Mouse (Mus musculus): ENCODE measurements around the gene Rasgef1b. TPM values are rescaled to one million over a fixed set of nuclear protein-coding genes. Genes with fewer than 3 reads are reported as not detected.

The Rasgef1b gene
- total and polyA plus RNA-seq, 3 experiments, result 0.17 to 0.26 (median 0.21) TPM

GRCm38 (mm10) chr5:99251379-99252202 lies 477.3 kb downstream of the Rasgef1b start:
- in situ Hi-C loops (cut with MboI; ENCODE audit: low pct_ligation_motif_present, low pct_unique_long_range_greater_than_20kb, low sequenced_read_pairs), result no loop called here
- dilution Hi-C loops (cut with MboI; ENCODE audit: extremely low pct_ligation_motif_present, extremely low pct_unique_long_range_greater_than_20kb, low sequenced_read_pairs), result no loop called here
- no peak for DNase-seq (ENCODE audit: extremely low read depth)

DNA sequence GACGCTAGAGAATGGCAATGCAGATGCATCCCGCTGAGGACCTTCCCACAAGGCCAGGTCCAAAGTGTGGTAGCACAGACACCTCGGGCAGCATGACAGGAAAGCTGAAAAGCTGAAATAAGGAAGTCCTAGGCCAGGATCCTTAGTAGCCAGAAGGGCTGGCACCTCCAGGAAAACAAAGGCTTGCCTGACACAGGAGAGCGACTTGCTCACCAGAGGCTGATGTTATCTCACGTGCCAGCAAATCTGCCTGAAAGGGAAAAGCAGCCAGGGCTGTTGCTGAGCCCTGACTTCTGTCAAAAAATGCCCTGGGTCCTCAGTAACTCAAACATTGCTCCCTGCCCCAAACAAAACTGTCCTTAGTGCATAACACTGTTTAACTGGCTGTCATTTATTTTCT lies 478.0 kb downstream of the Rasgef1b start:
- TF ChIP-seq TCF12 (IDR thresholded peaks at IDR 0.05; ENCODE audit: low read depth, low read length), result no peak
- TF ChIP-seq JUND (conservative IDR thresholded peaks at IDR 0.05; ENCODE audit: low read depth, low read length), result no peak
- TF ChIP-seq ZMIZ1 (IDR thresholded peaks at IDR 0.05; ENCODE audit: low read depth, low read length), result no peak
- no peak for TF ChIP-seq ZKSCAN1 (IDR thresholded peaks at IDR 0.05; ENCODE audit: borderline replicate concordance, low read depth, low read length)
- no peak for TF ChIP-seq CTCF (conservative IDR thresholded peaks at IDR 0.05 in 1 of 2, IDR thresholded peaks at IDR 0.05 in 1 of 2; ENCODE audit: low read depth in 2 of 2, low read length in 2 of 2)
- TF ChIP-seq ZNF384 (IDR thresholded peaks at IDR 0.05; ENCODE audit: low read depth, low read length), result no peak
- TF ChIP-seq KAT2A (IDR thresholded peaks at IDR 0.05; ENCODE audit: insufficient replicate concordance, low read length), result no peak
- TF ChIP-seq ELF1 (IDR thresholded peaks at IDR 0.05; ENCODE audit: low read depth, low read length), result no peak
- no peak for TF ChIP-seq POLR2A (IDR thresholded peaks at IDR 0.05; ENCODE audit: low read depth, low read length)
- no peak for TF ChIP-seq MYC (IDR thresholded peaks at IDR 0.05; ENCODE audit: low read depth, low read length)
- no peak for TF ChIP-seq EP300 (IDR thresholded peaks at IDR 0.05; ENCODE audit: low read length)
- no peak for TF ChIP-seq RCOR1 (conservative IDR thresholded peaks at IDR 0.05; ENCODE audit: low read depth, low read length)
- TF ChIP-seq POLR2AphosphoS2 (IDR thresholded peaks at IDR 0.05; ENCODE audit: low read depth, low read length), result no peak
- no peak for TF ChIP-seq BHLHE40 (IDR thresholded peaks at IDR 0.05; ENCODE audit: low read depth, low read length)
- TF ChIP-seq NELFE (IDR thresholded peaks at IDR 0.05; ENCODE audit: low read depth, low read length), result no peak
- no peak for TF ChIP-seq TBP (conservative IDR thresholded peaks at IDR 0.05; ENCODE audit: low read depth, low read length)
- no peak for TF ChIP-seq JUN (IDR thresholded peaks at IDR 0.05; ENCODE audit: insufficient read depth, low read depth, low read length)
- TF ChIP-seq HCFC1 (IDR thresholded peaks at IDR 0.05; ENCODE audit: low read depth, low read length), result no peak
- peaks cover 0 to 10% of the 10 kb centered on the region in 2 experiments; a peak in 2 of 4 replicates for H3K4me1 ChIP-seq (ENCODE audit: control insufficient read depth in 1 of 2, insufficient read depth in 2 of 2)
- peaks cover 9% of the 10 kb centered on the region for H3K27me3 ChIP-seq (replicated peaks)
- no peaks in the 10 kb centered on the region for H3K79me2 ChIP-seq (replicated peaks; ENCODE audit: control insufficient read depth, extremely low read depth, insufficient read depth, poor library complexity, severe bottlenecking)
- in situ Hi-C loops (cut with MboI; ENCODE audit: low pct_ligation_motif_present, low pct_unique_long_range_greater_than_20kb, low sequenced_read_pairs), result no loop called here
- H3K9ac ChIP-seq (ENCODE audit: insufficient read depth, low read depth), result no peak overlapping the region
- no peak overlapping the region for H3K27ac ChIP-seq (ENCODE audit: insufficient read depth, low read depth)
- H3K4me2 ChIP-seq (ENCODE audit: insufficient read depth, low read depth, poor library complexity, severe bottlenecking), result no peak overlapping the region
- H3K36me3 ChIP-seq (replicated peaks in 1 of 2; ENCODE audit: control insufficient read depth in 1 of 2, insufficient read depth in 1 of 2, low read length in 1 of 2), result no peaks in the 10 kb centered on the region
- DNase-seq (ENCODE audit: extremely low read depth), result no peak
- dilution Hi-C loops (cut with MboI; ENCODE audit: extremely low pct_ligation_motif_present, extremely low pct_unique_long_range_greater_than_20kb, low sequenced_read_pairs), result no loop called here
- H3K9me3 ChIP-seq (replicated peaks; ENCODE audit: low read length), result no peaks in the 10 kb centered on the region
- no peak overlapping the region for H3K4me3 ChIP-seq (replicated peaks in 1 of 3; ENCODE audit: low read depth in 2 of 3, low read length in 2 of 3, poor library complexity in 1 of 3)

More at GRCm38 (mm10) chr5:99251379-99252202, 477.3 kb downstream of the Rasgef1b start:
- Histone ChIP-seq H3K4me3 (replicated peaks in 1 of 3; ENCODE audit: low read depth in 2 of 3, low read length in 2 of 3, poor library complexity in 1 of 3) (peak overlapping the region in 2 of 3 experiments; percentile 35 to 69), H3K4me1 (ENCODE audit: control insufficient read depth in 1 of 2, insufficient read depth in 2 of 2) (peaks cover 0 to 10% of the 10 kb centered on the region in 2 experiments; a peak in 2 of 4 replicates), H3K79me2 (replicated peaks; ENCODE audit: control insufficient read depth, extremely low read depth, insufficient read depth, poor library complexity, severe bottlenecking) (no peaks in the 10 kb centered on the region), H3K4me2 (ENCODE audit: insufficient read depth, low read depth, poor library complexity, severe bottlenecking) (0 out of 2 replicates have a peak overlapping the region, but pooled peaks have one; percentile 43), H3K9ac (ENCODE audit: insufficient read depth, low read depth) (no peak overlapping the region), H3K27me3 (replicated peaks) (peaks cover 9% of the 10 kb centered on the region), H3K9me3 (replicated peaks; ENCODE audit: low read length) (peaks cover 2% of the 10 kb centered on the region), H3K27ac (ENCODE audit: insufficient read depth, low read depth) (no peak overlapping the region), H3K36me3 (replicated peaks in 1 of 2; ENCODE audit: control insufficient read depth in 1 of 2, insufficient read depth in 1 of 2, low read length in 1 of 2) (no peaks in the 10 kb centered on the region)
- TF ChIP-seq ZNF384 (IDR thresholded peaks at IDR 0.05; ENCODE audit: low read depth, low read length) (no peak), ELF1 (IDR thresholded peaks at IDR 0.05; ENCODE audit: low read depth, low read length) (no peak), PAX5 (IDR thresholded peaks at IDR 0.05; ENCODE audit: low read length) (no peak), JUN (IDR thresholded peaks at IDR 0.05; ENCODE audit: insufficient read depth, low read depth, low read length) (no peak), EP300 (IDR thresholded peaks at IDR 0.05; ENCODE audit: low read length) (no peak), BHLHE40 (IDR thresholded peaks at IDR 0.05; ENCODE audit: low read depth, low read length) (no peak), IRF4 (IDR thresholded peaks at IDR 0.05; ENCODE audit: low read depth, low read length) (no peak), RCOR1 (conservative IDR thresholded peaks at IDR 0.05; ENCODE audit: low read depth, low read length) (no peak), TCF12 (IDR thresholded peaks at IDR 0.05; ENCODE audit: low read depth, low read length) (no peak), ZC3H11A (IDR thresholded peaks at IDR 0.05; ENCODE audit: low read depth, low read length) (no peak), MAX (IDR thresholded peaks at IDR 0.05; ENCODE audit: low read length) (no peak), KAT2A (IDR thresholded peaks at IDR 0.05; ENCODE audit: insufficient replicate concordance, low read length) (no peak)
